8 mouse cellular contexts compared by ENCODE assay signal in the genomic region with DNA sequence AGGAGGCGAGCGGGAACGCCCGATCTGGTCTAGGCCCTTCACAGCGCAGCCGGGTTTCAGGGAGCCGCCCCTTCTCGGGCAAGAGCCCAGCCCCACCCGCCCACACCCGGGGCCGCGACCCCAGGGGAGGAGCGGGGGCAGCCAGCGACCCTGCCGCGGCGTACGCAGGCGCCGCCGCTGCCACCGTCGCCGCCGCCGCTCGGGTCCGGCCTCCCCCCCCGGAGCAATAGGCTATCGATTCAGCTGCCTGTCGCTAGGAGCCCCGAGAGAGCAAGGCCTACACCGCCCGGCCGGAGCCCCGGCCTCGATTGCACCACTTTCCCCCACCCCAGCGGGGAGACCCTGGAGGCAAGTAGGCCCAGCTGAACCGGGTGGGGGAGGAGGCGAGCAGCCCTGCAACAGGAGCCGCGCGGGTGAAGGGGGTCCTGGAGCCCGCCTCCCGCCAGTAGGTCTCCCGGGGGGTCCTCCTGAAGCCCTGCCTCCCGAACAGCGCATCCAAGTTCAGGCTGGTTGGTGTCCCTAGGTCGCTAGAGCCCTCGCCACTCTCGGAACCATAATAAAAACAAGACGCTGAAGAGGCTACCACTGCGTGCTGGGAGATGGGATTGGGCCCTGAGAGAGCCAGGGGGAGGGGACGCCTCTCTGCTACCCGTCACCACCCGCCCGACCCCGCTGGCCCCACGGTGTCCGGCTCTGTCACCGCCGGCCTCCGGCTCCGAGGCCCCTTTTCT. TPM values are rescaled to one million over a fixed set of nuclear protein-coding genes. Genes with fewer than 3 reads are reported as not detected.
A peak's percentile ranks its signal among the peaks of the same experiment; 100 is the strongest.
DNase-seq lines count a peak whose midpoint lies in the region; ATAC-seq lines count a peak whose summit lies in the region.

No protein-coding gene starts in this region.

- H3K4me1 ChIP-seq in forebrain, embryonic 11.5 days (replicated peaks; ENCODE audit: control insufficient read depth, insufficient read depth, low read length): peaks cover 3% of the 10 kb centered on the region; the same call in 1 of the 2 replicates
- peaks cover 19% of the 10 kb centered on the region for H3K4me1 ChIP-seq in heart, embryonic 16.5 days (ENCODE audit: control insufficient read depth, insufficient read depth, low read length)
- peaks cover 34% of the 10 kb centered on the region for H3K4me1 ChIP-seq in liver, embryonic 13.5 days (replicated peaks)

- peak overlapping the region; percentile 88 for H3K9ac ChIP-seq in forebrain, embryonic 11.5 days (ENCODE audit: low read length)
- peak overlapping the region; percentile 98 for H3K9ac ChIP-seq in heart, embryonic 16.5 days (ENCODE audit: low read length)
- H3K9ac ChIP-seq in liver, embryonic 13.5 days: peak overlapping the region; percentile 85

- H3K27me3 ChIP-seq in forebrain, embryonic 11.5 days (ENCODE audit: control insufficient read depth, insufficient read depth, low read length): no peaks in the 10 kb centered on the region
- no peaks in the 10 kb centered on the region for H3K27me3 ChIP-seq in heart, embryonic 16.5 days (ENCODE audit: control insufficient read depth, insufficient read depth, low read length)
- no peaks in the 10 kb centered on the region for H3K27me3 ChIP-seq in liver, embryonic 13.5 days
- no peaks in the 10 kb centered on the region for H3K27me3 ChIP-seq in splenic B cell, adult 2 months (ENCODE audit: control insufficient read depth, insufficient read depth, low read length, poor library complexity, severe bottlenecking)

- H3K4me2 ChIP-seq in forebrain, embryonic 11.5 days (ENCODE audit: low read depth, low read length, severe bottlenecking): peak overlapping the region; percentile 69
- H3K4me2 ChIP-seq in heart, embryonic 16.5 days (ENCODE audit: low read depth, low read length): peak overlapping the region; percentile 68
- H3K4me2 ChIP-seq in liver, embryonic 13.5 days: peak overlapping the region; percentile 97

- no peaks in the 10 kb centered on the region for H3K36me3 ChIP-seq in forebrain, embryonic 11.5 days (ENCODE audit: control insufficient read depth, insufficient read depth, low read length)
- H3K36me3 ChIP-seq in heart, embryonic 16.5 days (ENCODE audit: control insufficient read depth, insufficient read depth): no peaks in the 10 kb centered on the region
- H3K36me3 ChIP-seq in liver, embryonic 13.5 days: no peaks in the 10 kb centered on the region
- no peaks in the 10 kb centered on the region for H3K36me3 ChIP-seq in splenic B cell, adult 2 months (ENCODE audit: control insufficient read depth, insufficient read depth, low read length, poor library complexity, severe bottlenecking)

- no peaks in the 10 kb centered on the region for H3K9me3 ChIP-seq in forebrain, embryonic 11.5 days (ENCODE audit: control insufficient read depth, low read length)
- H3K9me3 ChIP-seq in heart, embryonic 16.5 days (replicated peaks; ENCODE audit: control insufficient read depth, low read length): no peaks in the 10 kb centered on the region
- H3K9me3 ChIP-seq in liver, embryonic 13.5 days (replicated peaks): no peaks in the 10 kb centered on the region

- WGBS in forebrain, embryonic 11.5 days: under 1% methylated on average over 58 of the region's 64 CpGs
- under 1% methylated on average over 62 of the region's 64 CpGs for WGBS in heart, embryonic 16.5 days
- under 1% methylated on average over 46 of the region's 64 CpGs for WGBS in liver, embryonic 13.5 days (ENCODE audit: insufficient replicate concordance)

- peak overlapping the region; percentile 91 for H3K4me3 ChIP-seq in forebrain, embryonic 11.5 days (ENCODE audit: low read depth, low read length)
- H3K4me3 ChIP-seq in heart, embryonic 16.5 days (ENCODE audit: low read length): peak overlapping the region; percentile 97
- peak overlapping the region; percentile 87 for H3K4me3 ChIP-seq in liver, embryonic 13.5 days (replicated peaks)

- ATAC-seq in forebrain, embryonic 11.5 days (replicated peaks; ENCODE audit: low FRiP score): peak; percentile 78
- peak; percentile 70 for ATAC-seq in heart, embryonic 16.5 days (replicated peaks; ENCODE audit: extremely low read depth, insufficient read depth, low FRiP score)
- peak; percentile 71 for ATAC-seq in liver, embryonic 13.5 days (ENCODE audit: low read depth)

- peak overlapping the region; percentile 94 for H3K27ac ChIP-seq in forebrain, embryonic 11.5 days (ENCODE audit: low read depth, low read length)
- H3K27ac ChIP-seq in heart, embryonic 16.5 days (ENCODE audit: low read length): peak overlapping the region; percentile 98
- peak overlapping the region; percentile 81 for H3K27ac ChIP-seq in liver, embryonic 13.5 days

- peak; percentile 71 to 76 for DNase-seq in CD8-positive naive resting alpha-beta T cell, adult 2 months (ENCODE audit: low read depth in 2 of 2, low spot score in 2 of 2)
- DNase-seq in c-Kit-positive CD71-positive TER-119-negative erythroid progenitor cells, embryonic 14.5 days (ENCODE audit: low read depth): peak; percentile 42
- DNase-seq in forebrain, embryonic 11.5 days (ENCODE audit: low spot score): peak; percentile 92
- DNase-seq in kidney, postnatal 25 days: peak; percentile 69 to 86
- peak; percentile 47 for DNase-seq in liver, embryonic 13.5 days
- DNase-seq in natural killer cell, adult 2 months (ENCODE audit: low spot score in 2 of 2): peak; percentile 65 to 78
- DNase-seq in splenic B cell, adult 2 months (ENCODE audit: low read depth, low spot score): peak; percentile 76

RNA-seq across cellular contexts. Expression of a gene that starts 1.3 kb away (rescaled TPM):
- polyA plus RNA-seq in forebrain, embryonic 11.5 days (2014; fragmentation: Nextera tagmentation; extraction: Ambion mirVana): 12.5 and 14.6 TPM in 2 replicates
- 9.6 and 12.4 TPM in 2 replicates for polyA plus RNA-seq in heart, embryonic 16.5 days (2015; fragmentation: Nextera tagmentation; extraction: Ambion mirVana)
- 2.5 and 2.6 TPM in 2 replicates for polyA plus RNA-seq in liver, embryonic 13.5 days (2015; fragmentation: Nextera tagmentation; extraction: Ambion mirVana)

RNA-seq across cellular contexts. Expression of a gene that starts 27.8 kb away (rescaled TPM):
- polyA plus RNA-seq in forebrain, embryonic 11.5 days (2014; fragmentation: Nextera tagmentation; extraction: Ambion mirVana): 49.5 and 51.7 TPM in 2 replicates
- 17.0 and 17.9 TPM in 2 replicates for polyA plus RNA-seq in heart, embryonic 16.5 days (2015; fragmentation: Nextera tagmentation; extraction: Ambion mirVana)
- 6.6 and 7.4 TPM in 2 replicates for polyA plus RNA-seq in liver, embryonic 13.5 days (2015; fragmentation: Nextera tagmentation; extraction: Ambion mirVana)

Comparison
In these comparisons a context has a peak if more than half of its experiments do, and no peak if none do; other contexts are left out.
1. Peak in every context shown above with its lines: DNase-seq, ATAC-seq, H3K4me3 ChIP-seq and H3K27ac ChIP-seq.
2. DNase-seq: peak in every context shown above with its lines; median percentile 92 in forebrain, embryonic 11.5 days; 78 in kidney, postnatal 25 days; 76 in splenic B cell, adult 2 months; 74 in CD8-positive naive resting alpha-beta T cell, adult 2 months; 72 in natural killer cell, adult 2 months; 47 in liver, embryonic 13.5 days; 42 in c-Kit-positive CD71-positive TER-119-negative erythroid progenitor cells, embryonic 14.5 days.